Mouse (Mus musculus): Measurements from ENCODE around the gene Aff3. TPM values are rescaled to one million over a fixed set of nuclear protein-coding genes. Genes with fewer than 3 reads are reported as not detected.

Aff3 gene
- total and polyA plus RNA-seq, 2 experiments from 2014 or later: 23.1 to 55.6 TPM

GRCm38 (mm10) chr1:38181020-38181550, 483.7 kb downstream of the Aff3 start:
- no peaks in the 10 kb centered on the region for H3K27me3 ChIP-seq (ENCODE audit: insufficient read depth, low read length)
- H3K4me2 ChIP-seq (ENCODE audit: low read depth, low read length): no peak overlapping the region
- H3K9ac ChIP-seq (replicated peaks; ENCODE audit: low read length): no peak overlapping the region
- TF ChIP-seq CTCF (IDR thresholded peaks at IDR 0.05; ENCODE audit: low read depth): no peak
- no peaks in the 10 kb centered on the region for H3K4me1 ChIP-seq (ENCODE audit: insufficient read depth, low read length)
- H3K36me3 ChIP-seq (ENCODE audit: insufficient read depth, low read length): peaks cover 16% of the 10 kb centered on the region
- no peak overlapping the region for H3K27ac ChIP-seq
- 0 out of 2 replicates have a peak, but pooled peaks have one; percentile 6 for ATAC-seq
- no peak overlapping the region for H3K4me3 ChIP-seq (ENCODE audit: low read length)
- DNase-seq (ENCODE audit: low spot score): no peak
- H3K9me3 ChIP-seq (ENCODE audit: low read length): no peaks in the 10 kb centered on the region
- 83% methylated on average over 15 of the region's 15 CpGs for WGBS

- H3K27me3 ChIP-seq (ENCODE audit: insufficient read depth, low read length): no peaks in the 10 kb centered on the region
- DNase-seq (ENCODE audit: low spot score): no peak
- H3K4me2 ChIP-seq (ENCODE audit: low read depth, low read length): no peak overlapping the region
- ATAC-seq: no peak
- no peak overlapping the region for H3K27ac ChIP-seq
- peaks cover 14% of the 10 kb centered on the region for H3K36me3 ChIP-seq (ENCODE audit: insufficient read depth, low read length)
- no peak for TF ChIP-seq CTCF (IDR thresholded peaks at IDR 0.05; ENCODE audit: low read depth)
- no peak overlapping the region for H3K9ac ChIP-seq (replicated peaks; ENCODE audit: low read length)
- H3K4me3 ChIP-seq (ENCODE audit: low read length): no peak overlapping the region
- no peaks in the 10 kb centered on the region for H3K9me3 ChIP-seq (ENCODE audit: low read length)
- H3K4me1 ChIP-seq (ENCODE audit: insufficient read depth, low read length): no peaks in the 10 kb centered on the region
- 93% methylated on average over 8 of the region's 8 CpGs for WGBS
Observed at GRCm38 (mm10) chr1:38178929-38179328, 485.8 kb downstream of the Aff3 start.

GRCm38 (mm10) chr1:38176077-38176476, 488.7 kb downstream of the Aff3 start:
- Histone ChIP-seq H3K4me2 (ENCODE audit: low read depth, low read length) (no peak overlapping the region), H3K4me1 (ENCODE audit: insufficient read depth, low read length) (no peaks in the 10 kb centered on the region), H3K9ac (replicated peaks; ENCODE audit: low read length) (no peak overlapping the region), H3K9me3 (ENCODE audit: low read length) (no peaks in the 10 kb centered on the region), H3K27me3 (ENCODE audit: insufficient read depth, low read length) (no peaks in the 10 kb centered on the region), H3K4me3 (ENCODE audit: low read length) (no peak overlapping the region), H3K27ac (no peak overlapping the region), H3K36me3 (ENCODE audit: insufficient read depth, low read length) (peaks cover 12% of the 10 kb centered on the region; the same call in 1 of the 2 replicates)
- no peak for ATAC-seq
- 90% methylated on average over 7 of the region's 7 CpGs for WGBS
- DNase-seq (ENCODE audit: low spot score): no peak
- no peak for TF ChIP-seq CTCF (IDR thresholded peaks at IDR 0.05; ENCODE audit: low read depth)

- Histone ChIP-seq H3K4me2 (ENCODE audit: low read depth, low read length) (no peak overlapping the region), H3K9ac (replicated peaks; ENCODE audit: low read length) (no peak overlapping the region), H3K36me3 (ENCODE audit: insufficient read depth, low read length) (no peaks in the 10 kb centered on the region; the same call in 1 of the 2 replicates), H3K27ac (no peak overlapping the region), H3K4me1 (ENCODE audit: insufficient read depth, low read length) (no peaks in the 10 kb centered on the region), H3K9me3 (ENCODE audit: low read length) (no peaks in the 10 kb centered on the region), H3K4me3 (ENCODE audit: low read length) (no peak overlapping the region), H3K27me3 (ENCODE audit: insufficient read depth, low read length) (no peaks in the 10 kb centered on the region)
- 91% methylated on average over 4 of the region's 4 CpGs for WGBS
- no peak for TF ChIP-seq CTCF (IDR thresholded peaks at IDR 0.05; ENCODE audit: low read depth)
- ATAC-seq: no peak
- DNase-seq (ENCODE audit: low spot score): no peak
Observed at GRCm38 (mm10) chr1:38171874-38172273, 492.9 kb downstream of the Aff3 start.

- Histone ChIP-seq H3K4me1 (ENCODE audit: insufficient read depth, low read length) (no peaks in the 10 kb centered on the region), H3K9ac (replicated peaks; ENCODE audit: low read length) (no peak overlapping the region), H3K36me3 (ENCODE audit: insufficient read depth, low read length) (no peaks in the 10 kb centered on the region), H3K4me2 (ENCODE audit: low read depth, low read length) (no peak overlapping the region), H3K4me3 (ENCODE audit: low read length) (no peak overlapping the region), H3K27me3 (ENCODE audit: insufficient read depth, low read length) (no peaks in the 10 kb centered on the region), H3K27ac (no peak overlapping the region), H3K9me3 (ENCODE audit: low read length) (no peaks in the 10 kb centered on the region)
- 52% methylated on average over 2 of the region's 2 CpGs for WGBS
- TF ChIP-seq CTCF (IDR thresholded peaks at IDR 0.05; ENCODE audit: low read depth): no peak
- ATAC-seq (no peak), DNase-seq (ENCODE audit: low spot score) (no peak)
Observed at GRCm38 (mm10) chr1:38165696-38166095, 499.1 kb downstream of the Aff3 start.

- no peaks in the 10 kb centered on the region for H3K4me1 ChIP-seq (ENCODE audit: insufficient read depth, low read length)
- no peak for DNase-seq (ENCODE audit: low spot score)
- H3K36me3 ChIP-seq (ENCODE audit: insufficient read depth, low read length): no peaks in the 10 kb centered on the region
- ATAC-seq: no peak
- H3K27me3 ChIP-seq (ENCODE audit: insufficient read depth, low read length): no peaks in the 10 kb centered on the region
- H3K9ac ChIP-seq (replicated peaks; ENCODE audit: low read length): no peak overlapping the region
- no peak overlapping the region for H3K4me3 ChIP-seq (ENCODE audit: low read length)
- H3K4me2 ChIP-seq (ENCODE audit: low read depth, low read length): no peak overlapping the region
- no peak overlapping the region for H3K27ac ChIP-seq
- WGBS: 86% methylated on average over 5 of the region's 5 CpGs
- no peaks in the 10 kb centered on the region for H3K9me3 ChIP-seq (ENCODE audit: low read length)
- TF ChIP-seq CTCF (IDR thresholded peaks at IDR 0.05; ENCODE audit: low read depth): no peak
Observed at GRCm38 (mm10) chr1:38150086-38150485, 514.7 kb downstream of the Aff3 start.

- H3K4me2 ChIP-seq (ENCODE audit: low read depth, low read length): no peak overlapping the region
- ATAC-seq (no peak), DNase-seq (ENCODE audit: low spot score) (no peak)
- 91% methylated on average over 4 of the region's 4 CpGs for WGBS
- H3K9me3 ChIP-seq (ENCODE audit: low read length): no peaks in the 10 kb centered on the region
- H3K27me3 ChIP-seq (ENCODE audit: insufficient read depth, low read length): no peaks in the 10 kb centered on the region
- H3K4me3 ChIP-seq (ENCODE audit: low read length): no peak overlapping the region
- no peaks in the 10 kb centered on the region for H3K36me3 ChIP-seq (ENCODE audit: insufficient read depth, low read length)
- H3K4me1 ChIP-seq (ENCODE audit: insufficient read depth, low read length): no peaks in the 10 kb centered on the region
- no peak overlapping the region for H3K27ac ChIP-seq
- TF ChIP-seq CTCF (IDR thresholded peaks at IDR 0.05; ENCODE audit: low read depth): no peak
- no peak overlapping the region for H3K9ac ChIP-seq (replicated peaks; ENCODE audit: low read length)
Observed at GRCm38 (mm10) chr1:38146008-38146407, 518.7 kb downstream of the Aff3 start.

Measured in hindbrain, postnatal 0 days (tissue).